Mouse (Mus musculus): ENCODE measurements around the gene Gm5788.
"Not testable (repeated sequence)": the region's sequence is repeated elsewhere in the genome, so short reads cannot be mapped to it uniquely, and the experiment has no call there.

Gm5788 gene

GRCm38 (mm10) chr12:87494421-87494820, at the start of gene Gm5788:
Gene Gm5788 (plus strand): TSS chr12:87494721.
- DNase-seq: not testable (repeated sequence)

- no peak for DNase-seq
Measured at GRCm38 (mm10) chr12:87449456-87449855, 45.1 kb upstream of the Gm5788 start.

GRCm38 (mm10) chr12:87464678-87465297, 29.7 kb upstream of the Gm5788 start:
- no peak for DNase-seq

- no peak for DNase-seq
Measured at GRCm38 (mm10) chr12:87470263-87471136, 24.0 kb upstream of the Gm5788 start.

GRCm38 (mm10) chr12:87471421-87471963, 23.0 kb upstream of the Gm5788 start:
- DNase-seq: no peak

GRCm38 (mm10) chr12:87471964-87472786, 22.3 kb upstream of the Gm5788 start, which contains the start of gene Snw1:
Gene Snw1 (minus strand): TSS chr12:87472274.
- peak; percentile 91 for DNase-seq

GRCm38 (mm10) chr12:87474756-87475155, 19.8 kb upstream of the Gm5788 start:
- DNase-seq: no peak

GRCm38 (mm10) chr12:87482482-87482881, 12.0 kb upstream of the Gm5788 start:
- DNase-seq: not testable (repeated sequence)

- DNase-seq: not testable (repeated sequence)
Measured at GRCm38 (mm10) chr12:87488683-87489082, 5.8 kb upstream of the Gm5788 start.

- DNase-seq: not testable (repeated sequence)
Measured at GRCm38 (mm10) chr12:87514016-87514415, 19.5 kb downstream of the Gm5788 start, which contains the start of gene Gm8300. Gene Gm8300 (plus strand): TSS chr12:87514316.

GRCm38 (mm10) chr12:87519616-87520015, 25.1 kb downstream of the Gm5788 start:
- not testable (repeated sequence) for DNase-seq

- DNase-seq: no peak
Measured at GRCm38 (mm10) chr12:87543927-87544326, 49.4 kb downstream of the Gm5788 start.
